Mouse (Mus musculus) adipocyte (in vitro differentiated cells): ENCODE results near the gene Olfr780.
"Not testable (repeated sequence)": the region's sequence is repeated elsewhere in the genome, so short reads cannot be mapped to it uniquely, and the experiment has no call there.

ENCODE experiments used
- DNase-seq: peaks from one replicate; pipeline ENCODE4 v3.0.0-alpha.2; 2016; ENCODE audit warnings: low spot score

The Olfr780 gene

GRCm38 (mm10) chr10:129317817-129318216 lies at the start of gene Olfr780:
TSS of gene Olfr780 (plus strand) at chr10:129318117.
- DNase-seq = no peak

DNA sequence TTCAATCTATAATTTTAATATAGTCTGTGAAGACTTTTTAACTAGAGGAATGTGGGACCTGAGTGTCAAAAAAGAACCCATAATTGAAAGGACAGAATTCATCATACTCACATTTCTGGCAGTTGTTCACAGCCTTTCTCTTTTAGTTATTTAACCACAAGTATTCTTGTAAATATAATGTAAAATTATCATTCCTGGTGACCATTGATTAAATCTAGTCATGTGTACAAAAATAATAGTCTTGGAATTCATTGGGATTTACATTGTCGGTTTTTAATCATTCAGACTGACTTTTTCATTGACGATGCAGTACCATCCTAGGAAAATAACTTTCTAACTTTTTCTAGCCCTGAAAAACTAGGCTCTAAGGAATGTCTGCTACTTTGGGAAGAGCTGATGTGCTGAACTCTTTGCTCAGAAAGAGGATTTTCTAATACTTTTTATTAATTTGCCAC lies 46.8 kb upstream of the Olfr780 start, which contains the start of gene Olfr777:
TSS of gene Olfr777 (minus strand) at position 405 of the 455 bp plus-strand sequence.
- DNase-seq = no peak

DNA sequence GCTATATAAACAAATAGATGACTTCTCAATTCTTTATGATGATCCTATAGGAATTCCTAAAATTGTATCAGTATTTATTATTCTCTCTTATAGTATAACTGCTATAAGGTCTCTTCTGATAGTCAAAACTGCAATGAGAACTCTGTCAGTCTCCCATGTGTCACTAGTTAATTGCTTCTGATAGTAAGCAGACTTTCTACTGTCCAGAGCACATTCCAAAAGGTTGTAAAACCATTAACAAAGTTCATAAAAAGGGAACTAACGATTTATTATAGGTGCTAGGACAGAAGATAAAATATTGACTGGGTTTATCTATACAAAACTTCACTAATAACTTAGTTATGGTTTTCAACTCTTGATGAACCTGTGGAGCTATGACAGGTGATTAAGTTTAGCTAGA lies 4.9 kb upstream of the Olfr780 start:
- DNase-seq = not testable (repeated sequence)

GRCm38 (mm10) chr10:129313521-129313920 lies 4.4 kb upstream of the Olfr780 start:
- not testable (repeated sequence) for DNase-seq

DNA sequence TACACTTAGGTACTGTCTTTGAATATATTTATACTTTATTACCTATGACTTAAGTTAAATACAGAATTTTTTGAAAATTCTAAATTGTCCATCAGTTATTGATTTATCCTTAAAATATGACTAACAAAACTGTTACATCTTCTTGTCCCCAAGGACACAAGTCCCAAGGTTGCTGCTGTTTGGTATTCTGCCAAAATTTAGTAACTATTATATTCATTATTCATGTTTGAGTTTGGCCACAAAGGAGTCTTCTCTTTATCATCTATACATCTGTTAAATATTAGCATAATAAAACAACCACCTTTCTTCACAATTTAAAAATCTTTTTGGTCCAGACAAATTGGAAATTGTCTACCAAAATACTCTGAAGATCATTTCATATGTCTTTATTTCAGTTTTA lies 10.6 kb downstream of the Olfr780 start, which contains the start of gene Olfr781:
TSS of gene Olfr781 (plus strand) at position 301 of the 400 bp plus-strand sequence.
- DNase-seq = no peak

- DNase-seq = no peak
Observed at GRCm38 (mm10) chr10:129348550-129348949, 30.6 kb downstream of the Olfr780 start, which contains the start of gene Olfr782. TSS of gene Olfr782 (plus strand) at chr10:129348850.

DNA sequence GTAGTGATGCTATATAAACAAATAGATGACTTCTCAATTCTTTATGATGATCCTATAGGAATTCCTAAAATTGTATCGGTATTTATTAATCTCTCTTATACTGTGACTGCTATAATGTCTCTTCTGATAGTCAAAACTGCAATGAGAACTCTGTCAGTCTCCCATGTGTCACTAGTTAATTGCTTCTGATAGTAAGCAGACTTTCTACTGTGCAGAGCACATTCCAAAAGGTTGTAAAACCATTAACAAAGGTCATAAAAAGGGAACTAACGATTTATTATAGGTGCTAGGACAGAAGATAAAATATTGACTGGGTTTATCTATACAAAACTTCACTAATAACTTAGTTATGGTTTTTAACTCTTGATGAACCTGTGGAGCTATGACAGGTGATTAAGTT lies 34.6 kb downstream of the Olfr780 start:
- DNase-seq = not testable (repeated sequence)

DNA sequence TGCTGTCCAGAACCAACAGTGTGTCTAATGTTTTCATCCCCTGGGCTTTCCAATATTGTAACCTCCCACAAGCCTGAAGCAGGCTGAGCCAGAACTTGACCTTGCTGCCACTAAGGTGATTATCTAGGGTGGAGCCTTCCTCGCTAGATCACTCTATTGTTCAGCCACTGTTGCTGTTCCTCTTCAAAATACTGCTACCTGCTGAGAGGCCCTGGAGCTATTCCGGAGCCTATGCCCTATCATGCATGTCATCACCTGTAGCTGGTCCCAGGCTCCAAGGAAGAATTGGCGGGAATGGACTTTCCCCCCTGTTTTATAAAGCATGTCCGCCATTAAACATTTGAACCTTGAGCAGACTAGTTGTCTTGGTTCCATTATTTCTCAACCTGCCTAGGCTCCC lies 38.6 kb downstream of the Olfr780 start:
- DNase-seq = not testable (repeated sequence)

GRCm38 (mm10) chr10:129357307-129357706 lies 39.4 kb downstream of the Olfr780 start:
- DNase-seq = no peak
